Comparison of ENCODE assay signal across 9 mouse cellular contexts in genomic region chr12:86644512-86645273, GRCm38 (mm10). TPM values are rescaled to one million over a fixed set of nuclear protein-coding genes. Genes with fewer than 3 reads are reported as not detected.
DNase-seq lines count a peak whose midpoint lies in the region; ATAC-seq lines count a peak whose summit lies in the region.
"Had no signal": no experiment of that assay in that cellular context is flagged by ENCODE, and none has a peak within 500 bp of the region (broad histone marks: within the 10 kb centered on the region; RNA-seq: fewer than 3 reads in every experiment).

No protein-coding gene starts in this region.

- peaks cover 6% of the 10 kb centered on the region; the same call in 1 of the 2 replicates for H3K27me3 ChIP-seq in midbrain, embryonic 10.5 days (ENCODE audit: low read depth, poor library complexity, severe bottlenecking)
- no peaks in the 10 kb centered on the region for H3K27me3 ChIP-seq in stomach, embryonic 16.5 days (ENCODE audit: control insufficient read depth, insufficient read depth, low read length)
- H3K27me3 ChIP-seq in liver, embryonic 11.5 days (replicated peaks; ENCODE audit: control insufficient read depth, insufficient read depth, low read length) = no peaks in the 10 kb centered on the region

- peaks cover 38% of the 10 kb centered on the region for H3K4me1 ChIP-seq in midbrain, embryonic 10.5 days
- peaks cover 9% of the 10 kb centered on the region; the same call in 1 of the 2 replicates for H3K4me1 ChIP-seq in stomach, embryonic 16.5 days (ENCODE audit: control insufficient read depth, insufficient read depth, low read length)
- H3K4me1 ChIP-seq in liver, embryonic 11.5 days (replicated peaks; ENCODE audit: control insufficient read depth, insufficient read depth, low read length) = no peaks in the 10 kb centered on the region

- peak; percentile 14 for DNase-seq in kidney, postnatal 14 days
- no peak for DNase-seq in kidney, adult 9 months
- DNase-seq in frontal cortex, postnatal 36 days (ENCODE audit: low spot score in 2 of 2) = peak; percentile 21 to 29
- no peak for DNase-seq in midbrain, embryonic 10.5 days (ENCODE audit: low spot score)
- no peak for DNase-seq in gastrocnemius, adult 18-20 months (ENCODE audit: low spot score)
- DNase-seq in liver, embryonic 11.5 days (ENCODE audit: low spot score) = no peak
- DNase-seq: thymus, postnatal 4 days had no signal

- whole genome bisulfite sequencing in midbrain, embryonic 10.5 days = 72% methylated on average over 17 of the region's 17 CpGs
- whole genome bisulfite sequencing in stomach, embryonic 16.5 days = 63% methylated on average over 17 of the region's 17 CpGs
- 75% methylated on average over 17 of the region's 17 CpGs for WGBS in liver, embryonic 11.5 days

- no peaks in the 10 kb centered on the region for H3K36me3 ChIP-seq in midbrain, embryonic 10.5 days
- H3K36me3 ChIP-seq in stomach, embryonic 16.5 days (ENCODE audit: control insufficient read depth, insufficient read depth, low read length) = no peaks in the 10 kb centered on the region
- no peaks in the 10 kb centered on the region for H3K36me3 ChIP-seq in liver, embryonic 11.5 days (ENCODE audit: control insufficient read depth, insufficient read depth, low read length)
- H3K36me3 ChIP-seq: G1E had no signal

- H3K4me3 ChIP-seq in midbrain, embryonic 10.5 days = no peak overlapping the region
- no peak overlapping the region for H3K4me3 ChIP-seq in stomach, embryonic 16.5 days (replicated peaks; ENCODE audit: low read length)
- H3K4me3 ChIP-seq in liver, embryonic 11.5 days (ENCODE audit: low read depth, low read length) = no peak overlapping the region

- no peaks in the 10 kb centered on the region for H3K9me3 ChIP-seq in midbrain, embryonic 10.5 days (replicated peaks)
- H3K9me3 ChIP-seq in stomach, embryonic 16.5 days (replicated peaks; ENCODE audit: control insufficient read depth, low read length) = no peaks in the 10 kb centered on the region
- no peaks in the 10 kb centered on the region for H3K9me3 ChIP-seq in liver, embryonic 11.5 days (ENCODE audit: control insufficient read depth, low read length)
- H3K9me3 ChIP-seq: G1E had no signal

- peak overlapping the region; percentile 19 for H3K27ac ChIP-seq in midbrain, embryonic 10.5 days (replicated peaks)
- peak overlapping the region; percentile 51; the same call in 1 of the 2 replicates for H3K27ac ChIP-seq in stomach, embryonic 16.5 days (ENCODE audit: low read length)
- H3K27ac ChIP-seq in liver, embryonic 11.5 days (ENCODE audit: low read depth, low read length) = no peak overlapping the region

- H3K9ac ChIP-seq in stomach, embryonic 16.5 days (ENCODE audit: low read length) = no peak overlapping the region
- H3K9ac ChIP-seq in liver, embryonic 11.5 days (ENCODE audit: low read depth, low read length) = no peak overlapping the region

- no peak overlapping the region for H3K4me2 ChIP-seq in stomach, embryonic 16.5 days (ENCODE audit: low read depth, low read length)
- H3K4me2 ChIP-seq in liver, embryonic 11.5 days = no peak overlapping the region

- ATAC-seq in stomach, embryonic 16.5 days (ENCODE audit: insufficient read depth, low FRiP score) = no peak
- ATAC-seq in liver, embryonic 11.5 days (replicated peaks; ENCODE audit: low FRiP score) = no peak

RNA-seq across cellular contexts. Expression of gene Vash1, which starts 33.8 kb away (rescaled TPM):
- polyA plus RNA-seq in midbrain, embryonic 10.5 days (2016; fragmentation: Nextera tagmentation; extraction: Ambion mirVana) = 17.5 and 22.3 TPM in 2 replicates
- polyA plus RNA-seq in stomach, embryonic 16.5 days (2015; fragmentation: Nextera tagmentation; extraction: Ambion mirVana) = 5.2 and 6.8 TPM in 2 replicates
- 1 to 10 TPM; 3.4 to 5.0 TPM for total RNA-seq in gastrocnemius, adult 18-20 months (2021)
- 4.7 and 5.6 TPM in 2 replicates for polyA plus RNA-seq in liver, embryonic 11.5 days (2014; fragmentation: Nextera tagmentation; extraction: Ambion mirVana)
- total RNA-seq: G1E had no signal
- polyA plus RNA-seq: G1E had no signal

Comparison
In these comparisons a context has a peak if more than half of its experiments do, and no peak if none do; other contexts are left out.
1. DNase-seq: peak in kidney, postnatal 14 days (single experiment) and frontal cortex, postnatal 36 days (2 of 2); none in kidney, adult 9 months (single experiment), midbrain, embryonic 10.5 days (single experiment), gastrocnemius, adult 18-20 months (single experiment) and liver, embryonic 11.5 days (single experiment).